Mouse (Mus musculus) Muller cell, postnatal 12 days (primary cell): ENCODE measurements around the gene Gm49373.
A peak's percentile ranks its signal among the peaks of the same experiment; 100 is the strongest.

Experiments
- DNase-seq: peaks from one replicate; pipeline ENCODE4 v3.0.0-alpha.2; 2015; ENCODE audit errors: inconsistent ontology term

Gene Gm49373

DNA sequence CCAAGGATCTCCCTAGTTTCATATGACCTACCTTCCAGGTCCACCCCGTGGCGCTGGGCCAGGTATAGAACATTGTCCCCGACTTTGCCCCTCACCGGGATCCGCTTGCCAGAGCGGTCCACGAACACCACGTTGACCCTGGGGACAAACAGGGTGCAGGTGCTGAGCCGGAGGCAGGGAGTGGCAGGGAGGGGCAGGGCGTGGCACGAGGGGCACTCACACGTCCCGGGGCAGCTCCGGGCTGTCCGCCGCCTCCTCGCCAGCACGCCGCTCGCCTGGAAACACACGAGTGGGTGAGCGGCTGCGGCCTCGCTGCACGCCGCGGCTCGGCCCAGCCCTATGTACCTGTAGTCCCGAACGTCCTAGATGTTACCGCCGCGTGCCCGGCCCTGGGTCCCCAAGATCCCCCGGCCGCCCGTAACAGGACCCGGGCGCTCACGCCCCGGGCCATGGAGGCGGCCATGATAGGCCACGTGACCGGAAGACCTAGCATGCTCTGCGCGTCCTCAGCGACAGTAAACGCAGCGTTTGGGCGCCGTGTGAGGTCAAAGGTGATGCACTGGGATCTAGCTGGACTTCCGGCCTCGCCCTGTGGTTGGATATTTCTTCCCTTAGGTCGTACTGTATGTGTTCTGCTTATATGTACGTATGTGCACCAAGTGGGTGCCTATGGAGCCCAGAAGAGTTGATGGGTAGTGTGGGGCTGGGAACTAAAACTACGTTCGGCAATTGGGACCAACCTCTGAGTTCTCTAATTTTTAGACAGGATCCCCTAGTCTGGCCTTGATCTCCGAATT lies at the start of gene Gm49373, which contains the start of gene Fdx1l:
TSS of gene Gm49373 (minus strand) at position 53 of the 797 bp plus-strand sequence.
TSS of gene Fdx1l (minus strand) at position 571 of the 797 bp plus-strand sequence.
- DNase-seq: peak; percentile 81

- no peak for DNase-seq
Observed at GRCm38 (mm10) chr9:21121483-21121882, 48.6 kb upstream of the Gm49373 start.

DNA sequence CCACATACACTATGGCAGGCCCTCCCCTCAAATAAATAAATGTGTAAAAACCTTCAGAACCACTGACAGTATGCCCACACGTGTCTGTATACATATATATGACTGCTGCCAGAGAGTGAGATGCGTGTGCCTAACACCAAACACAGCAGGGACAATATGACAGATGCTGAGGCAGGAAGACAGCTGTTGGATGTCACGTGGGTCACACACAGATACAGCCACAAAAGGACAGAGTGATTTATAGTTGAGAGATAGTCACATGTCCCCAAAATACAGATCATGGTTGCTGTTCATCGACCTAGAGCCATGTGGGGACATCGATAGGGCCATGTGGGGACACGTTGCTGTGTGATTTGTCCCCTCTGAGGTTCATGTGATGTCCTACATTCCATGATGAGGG lies 44.2 kb upstream of the Gm49373 start:
- DNase-seq: no peak

GRCm38 (mm10) chr9:21115105-21115504 lies 42.2 kb upstream of the Gm49373 start:
- DNase-seq: no peak

- DNase-seq: no peak
Observed at GRCm38 (mm10) chr9:21114190-21114589, 41.3 kb upstream of the Gm49373 start.

- no peak for DNase-seq
Observed at GRCm38 (mm10) chr9:21113751-21114150, 40.9 kb upstream of the Gm49373 start.

DNA sequence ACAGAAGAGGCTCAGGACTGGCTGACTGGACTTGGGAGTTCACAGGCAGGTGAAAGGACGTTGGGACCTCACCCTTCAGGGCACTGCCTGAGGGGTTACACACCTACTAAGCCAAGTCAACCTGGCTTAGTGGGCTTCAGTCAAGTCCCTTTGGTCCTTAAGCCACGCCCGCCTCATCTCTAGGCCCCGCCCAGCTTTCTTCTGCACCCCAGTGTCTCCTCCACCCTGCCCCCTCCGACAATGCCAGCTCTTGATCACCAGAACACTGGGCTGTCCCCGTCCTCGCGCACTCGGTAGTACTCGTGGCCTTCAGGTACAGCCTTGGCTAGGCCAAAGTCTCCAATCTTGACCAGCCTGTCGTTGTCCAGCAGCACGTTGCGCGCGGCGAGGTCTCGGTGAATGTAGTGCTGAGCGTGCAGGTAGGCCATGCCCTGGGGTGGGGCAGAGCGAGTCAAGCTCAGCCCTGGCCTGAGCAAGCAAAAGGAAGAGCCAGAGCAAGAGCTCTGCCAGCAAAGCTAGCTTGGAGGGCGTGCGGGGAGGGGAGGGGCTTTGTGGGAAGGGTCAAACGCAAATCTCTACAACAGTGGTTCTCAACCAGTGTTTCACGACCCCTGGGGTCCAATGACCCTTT lies 34.8 kb upstream of the Gm49373 start:
- no peak for DNase-seq

- DNase-seq: no peak
Observed at GRCm38 (mm10) chr9:21105760-21106564, 33.1 kb upstream of the Gm49373 start.

- DNase-seq: no peak
Observed at GRCm38 (mm10) chr9:21104814-21105213, 31.9 kb upstream of the Gm49373 start.

DNA sequence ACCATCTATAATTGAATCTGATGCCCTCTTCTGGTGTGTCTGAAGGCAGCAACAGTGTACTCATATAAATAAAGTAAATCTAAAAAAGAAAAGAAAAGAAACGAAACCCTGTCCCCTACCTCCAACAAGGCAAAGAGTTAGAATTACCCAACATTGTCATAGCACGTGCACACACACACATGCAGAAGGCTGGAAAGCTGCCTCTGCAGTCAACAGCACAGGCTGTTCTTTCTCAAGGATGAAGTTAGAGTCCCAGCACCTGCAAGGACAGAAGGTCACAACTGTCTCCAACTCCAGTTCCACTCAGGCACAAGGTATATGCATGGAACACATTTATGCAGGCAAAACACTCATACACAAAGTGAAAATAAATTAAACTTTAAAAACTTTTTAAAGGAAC lies 29.2 kb upstream of the Gm49373 start:
- no peak for DNase-seq

DNA sequence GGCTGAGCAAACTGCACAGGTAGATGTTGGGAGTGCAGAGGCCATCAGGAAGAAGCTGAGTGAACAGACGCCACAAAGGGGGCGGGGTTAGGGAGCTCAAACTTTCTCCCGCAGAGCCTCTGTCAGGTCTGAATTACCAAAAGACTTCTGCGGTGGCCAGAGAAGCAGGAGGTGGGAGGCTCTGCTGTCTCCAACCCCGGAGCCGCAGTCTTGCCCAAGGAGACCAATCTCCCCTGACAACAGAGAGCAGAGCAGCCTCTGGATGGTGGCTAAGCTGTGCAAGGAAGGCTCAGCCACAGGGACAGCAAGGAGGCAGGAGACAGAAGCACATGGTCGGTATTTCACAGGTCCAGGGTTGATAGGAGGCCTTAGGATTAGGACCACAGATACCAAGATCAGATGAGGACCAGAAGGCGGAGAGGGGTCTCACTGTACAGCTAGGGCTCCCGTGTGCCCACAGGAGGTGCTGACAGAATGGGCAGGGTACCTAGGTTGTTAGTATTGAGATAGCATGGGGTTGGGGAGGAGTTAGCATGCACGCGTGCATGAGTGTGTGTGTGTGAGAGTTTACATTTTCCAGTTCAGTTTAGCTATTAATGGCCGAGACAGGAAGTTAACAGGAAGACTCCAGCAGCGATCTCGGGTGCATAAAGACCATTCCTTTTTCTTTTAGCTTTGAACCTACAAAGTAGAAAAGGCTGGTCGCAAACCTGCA lies 27.7 kb upstream of the Gm49373 start:
- DNase-seq: no peak

- no peak for DNase-seq
Observed at GRCm38 (mm10) chr9:21097793-21098192, 24.9 kb upstream of the Gm49373 start.

DNA sequence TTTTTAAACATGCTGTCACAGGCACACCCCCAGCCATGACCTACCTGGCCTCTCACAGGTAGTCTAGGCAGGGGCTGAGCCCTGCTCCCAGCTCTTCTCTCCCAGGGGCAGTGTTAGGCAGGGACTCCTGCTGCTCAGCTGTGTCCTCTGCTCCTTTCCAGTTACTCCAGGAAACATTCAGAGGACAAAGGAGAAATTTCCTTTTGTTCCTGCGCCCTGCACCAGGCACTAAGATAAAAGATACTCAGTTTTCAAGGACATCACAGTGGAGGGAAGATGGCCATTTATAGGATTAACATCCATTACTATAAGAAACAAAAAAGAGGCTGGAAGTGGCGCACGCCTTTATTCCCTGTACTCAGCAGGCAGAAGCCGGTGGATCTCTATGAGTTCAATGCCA lies 23.1 kb upstream of the Gm49373 start:
- DNase-seq: no peak

DNA sequence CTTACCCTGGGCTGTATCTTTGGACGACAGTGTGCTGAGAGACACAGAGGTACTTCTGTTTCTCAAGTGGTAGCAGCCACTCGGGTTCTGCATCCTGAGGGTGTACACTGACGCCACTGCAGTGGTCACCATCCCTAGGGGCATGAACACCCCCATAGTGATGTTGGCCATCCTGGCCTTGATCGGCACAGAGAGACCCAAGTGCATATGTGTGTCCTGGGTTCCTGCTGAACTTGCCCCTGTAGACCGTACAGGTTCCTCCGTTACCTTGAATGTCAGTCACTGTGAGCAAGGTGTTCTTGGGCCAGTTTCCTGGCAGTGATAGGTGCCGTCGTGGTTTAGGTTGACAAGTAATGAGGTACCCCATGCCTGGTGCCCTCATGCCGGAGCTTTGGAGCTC lies 20.5 kb upstream of the Gm49373 start:
- no peak for DNase-seq

GRCm38 (mm10) chr9:21091707-21092320 lies 18.9 kb upstream of the Gm49373 start, which contains the start of the genes Gm38431 and Raver1:
Gene Gm38431, minus strand, starts transcription at chr9:21091997.
Gene Raver1, minus strand, starts transcription at chr9:21092008.
- peak; percentile 99 for DNase-seq

DNA sequence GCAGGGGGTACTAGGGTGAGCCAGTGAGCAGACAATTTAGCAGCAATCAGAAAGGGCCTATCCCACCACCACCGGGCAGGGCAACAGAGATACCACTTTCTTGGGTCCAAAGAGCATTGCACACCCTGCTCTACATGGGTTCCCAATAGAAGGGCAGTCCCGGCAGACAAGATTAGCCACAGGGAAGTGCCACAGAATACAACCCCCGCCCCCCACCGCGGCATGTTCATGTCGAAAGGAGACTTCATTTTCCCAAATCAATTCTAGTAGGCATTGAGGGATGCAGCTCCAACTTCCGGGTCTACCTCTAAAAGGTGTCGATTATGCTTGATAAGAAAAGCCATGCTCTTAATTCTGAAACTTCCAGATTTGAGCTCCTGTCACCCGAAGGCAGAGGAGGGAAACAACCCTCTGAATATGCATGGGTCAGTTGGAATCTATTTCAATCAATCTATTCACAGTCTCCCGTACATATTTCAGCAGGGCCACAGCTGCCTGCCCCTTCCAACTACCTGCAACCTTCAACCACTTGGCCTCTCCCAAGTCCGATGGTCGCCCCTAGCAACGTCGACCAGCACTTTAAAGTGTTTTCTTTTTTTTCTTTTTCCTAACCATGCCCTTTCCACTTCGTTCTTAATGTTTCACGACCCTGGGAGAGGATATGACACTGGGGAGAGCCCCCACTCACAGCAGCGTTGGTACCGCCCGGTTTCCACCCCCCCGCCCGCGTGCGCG lies 18.2 kb upstream of the Gm49373 start:
- peak; percentile 32 for DNase-seq

GRCm38 (mm10) chr9:21090537-21090936 lies 17.6 kb upstream of the Gm49373 start:
- DNase-seq: no peak

DNA sequence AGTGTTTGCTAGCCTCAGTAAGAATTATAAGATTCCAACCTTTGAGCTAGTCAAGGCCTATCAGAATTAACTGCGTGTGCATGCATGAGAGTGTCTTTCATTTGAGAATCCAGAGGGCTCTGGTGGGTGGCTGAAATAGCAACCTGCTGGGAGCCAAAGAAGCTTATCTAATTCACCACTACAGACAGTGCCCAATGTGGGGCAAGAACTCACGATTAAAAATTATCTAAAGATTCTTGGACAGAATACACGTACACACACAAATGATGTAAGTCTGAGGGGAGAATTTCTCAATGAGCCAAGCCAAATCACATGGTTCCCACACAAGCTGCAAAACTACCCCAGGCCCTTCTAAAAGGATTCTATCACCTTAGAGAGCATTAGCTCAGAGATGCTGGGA lies 10.4 kb upstream of the Gm49373 start:
- DNase-seq: no peak

GRCm38 (mm10) chr9:21081127-21081526 lies 8.2 kb upstream of the Gm49373 start:
- DNase-seq: no peak

- DNase-seq: no peak
Observed at GRCm38 (mm10) chr9:21075625-21076024, 2.7 kb upstream of the Gm49373 start.
